Comparison of ENCODE assay signal across 8 mouse cellular contexts in the genomic region with DNA sequence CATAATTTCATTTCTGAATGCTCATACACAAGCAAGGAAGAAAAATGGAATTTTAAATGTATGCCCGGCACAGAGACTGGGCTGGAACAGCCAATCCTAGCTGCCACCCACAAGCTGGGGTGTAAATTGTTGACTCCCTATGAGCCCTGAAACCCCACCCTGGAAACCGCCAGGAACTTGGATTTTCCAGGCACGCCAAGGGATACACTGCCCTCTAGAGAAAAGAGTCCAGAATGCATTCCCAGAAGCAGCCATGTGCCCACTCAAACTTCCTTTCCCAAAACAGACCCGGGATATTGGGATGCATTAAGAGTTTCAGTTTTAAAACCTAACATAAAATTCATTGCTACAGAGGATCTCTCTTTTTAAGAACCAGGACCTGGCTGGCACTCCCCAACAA. TPM values are rescaled to one million over a fixed set of nuclear protein-coding genes. Genes with fewer than 3 reads are reported as not detected.
DNase-seq lines count a peak whose midpoint lies in the region; ATAC-seq lines count a peak whose summit lies in the region.

No protein-coding gene starts in this region.

- H3K27me3 ChIP-seq in forebrain, embryonic 11.5 days (ENCODE audit: control insufficient read depth, insufficient read depth, low read length), result no peaks in the 10 kb centered on the region
- 0 out of 2 replicates have a peak, but pooled peaks cover 4% of the 10 kb centered on the region for H3K27me3 ChIP-seq in forebrain, embryonic 13.5 days
- H3K27me3 ChIP-seq in intestine, embryonic 16.5 days (replicated peaks; ENCODE audit: control insufficient read depth, insufficient read depth, low read length), result no peaks in the 10 kb centered on the region
- H3K27me3 ChIP-seq in limb, embryonic 10.5 days (ENCODE audit: low read depth, poor library complexity, severe bottlenecking), result no peaks in the 10 kb centered on the region

- H3K27ac ChIP-seq in forebrain, embryonic 11.5 days (ENCODE audit: low read depth, low read length), result no peak overlapping the region
- H3K27ac ChIP-seq in forebrain, embryonic 13.5 days, result no peak overlapping the region
- 0 out of 2 replicates have a peak overlapping the region, but pooled peaks have one; percentile 30 for H3K27ac ChIP-seq in intestine, embryonic 16.5 days (ENCODE audit: low read length)
- H3K27ac ChIP-seq in limb, embryonic 10.5 days, result 0 out of 2 replicates have a peak overlapping the region, but pooled peaks have one; percentile 12

- H3K9me3 ChIP-seq in forebrain, embryonic 11.5 days (ENCODE audit: control insufficient read depth, low read length), result no peaks in the 10 kb centered on the region
- H3K9me3 ChIP-seq in forebrain, embryonic 13.5 days (replicated peaks), result no peaks in the 10 kb centered on the region
- no peaks in the 10 kb centered on the region for H3K9me3 ChIP-seq in intestine, embryonic 16.5 days (ENCODE audit: control insufficient read depth, low read length)
- H3K9me3 ChIP-seq in limb, embryonic 10.5 days (replicated peaks), result no peaks in the 10 kb centered on the region

- peak; percentile 59 for DNase-seq in forebrain, embryonic 11.5 days (ENCODE audit: low spot score)
- DNase-seq in adipocyte (ENCODE audit: low spot score), result peak; percentile 86
- peak; percentile 68 for DNase-seq in fibroblast of lung, adult 2 months (ENCODE audit: low read depth)
- DNase-seq in limb, embryonic 10.5 days (ENCODE audit: low spot score), result peak; percentile 56
- peak; percentile 55 for DNase-seq in retina, postnatal 1 day
- DNase-seq in thymus, postnatal 36 days, result no peak

- WGBS in forebrain, embryonic 11.5 days, result 17% methylated on average over 4 of the region's 4 CpGs
- WGBS in forebrain, embryonic 13.5 days, result 18% methylated on average over 4 of the region's 4 CpGs
- WGBS in intestine, embryonic 16.5 days, result 7% methylated on average over 4 of the region's 4 CpGs
- 13% methylated on average over 4 of the region's 4 CpGs for WGBS in limb, embryonic 10.5 days

- no peak overlapping the region for H3K4me3 ChIP-seq in forebrain, embryonic 11.5 days (ENCODE audit: low read depth, low read length)
- H3K4me3 ChIP-seq in forebrain, embryonic 13.5 days, result no peak overlapping the region
- peak overlapping the region; percentile 23 for H3K4me3 ChIP-seq in intestine, embryonic 16.5 days (ENCODE audit: low read length)
- no peak overlapping the region for H3K4me3 ChIP-seq in limb, embryonic 10.5 days

- no peak overlapping the region for H3K4me2 ChIP-seq in forebrain, embryonic 11.5 days (ENCODE audit: low read depth, low read length, severe bottlenecking)
- no peak overlapping the region for H3K4me2 ChIP-seq in forebrain, embryonic 13.5 days
- H3K4me2 ChIP-seq in intestine, embryonic 16.5 days (ENCODE audit: low read depth, low read length), result peak overlapping the region; percentile 64

- H3K36me3 ChIP-seq in forebrain, embryonic 11.5 days (ENCODE audit: control insufficient read depth, insufficient read depth, low read length), result no peaks in the 10 kb centered on the region
- no peaks in the 10 kb centered on the region for H3K36me3 ChIP-seq in forebrain, embryonic 13.5 days (ENCODE audit: poor library complexity, severe bottlenecking)
- H3K36me3 ChIP-seq in intestine, embryonic 16.5 days (ENCODE audit: control insufficient read depth, insufficient read depth, low read length), result no peaks in the 10 kb centered on the region
- no peaks in the 10 kb centered on the region for H3K36me3 ChIP-seq in limb, embryonic 10.5 days

- no peak overlapping the region for H3K9ac ChIP-seq in forebrain, embryonic 11.5 days (ENCODE audit: low read length)
- no peak overlapping the region for H3K9ac ChIP-seq in forebrain, embryonic 13.5 days
- H3K9ac ChIP-seq in intestine, embryonic 16.5 days (ENCODE audit: low read depth, low read length), result peak overlapping the region; percentile 43; the same call in 1 of the 2 replicates

- H3K4me1 ChIP-seq in forebrain, embryonic 11.5 days (replicated peaks; ENCODE audit: control insufficient read depth, insufficient read depth, low read length), result no peaks in the 10 kb centered on the region
- H3K4me1 ChIP-seq in forebrain, embryonic 13.5 days, result peaks cover 8% of the 10 kb centered on the region
- peaks cover 30% of the 10 kb centered on the region for H3K4me1 ChIP-seq in intestine, embryonic 16.5 days (ENCODE audit: control insufficient read depth, insufficient read depth, low read length)
- H3K4me1 ChIP-seq in limb, embryonic 10.5 days, result peaks cover 70% of the 10 kb centered on the region

- ATAC-seq in forebrain, embryonic 11.5 days (replicated peaks; ENCODE audit: low FRiP score), result no peak
- ATAC-seq in forebrain, embryonic 13.5 days, result no peak
- ATAC-seq in intestine, embryonic 16.5 days, result no peak

RNA-seq across cellular contexts. Expression of a gene that starts 3.5 kb away (rescaled TPM):
- polyA plus RNA-seq in forebrain, embryonic 11.5 days (2014; fragmentation: Nextera tagmentation; extraction: Ambion mirVana), result 6.3 and 7.6 TPM in 2 replicates
- polyA plus RNA-seq in forebrain, embryonic 13.5 days (2015; fragmentation: Nextera tagmentation; extraction: Ambion mirVana), result 2.2 and 2.3 TPM in 2 replicates
- 61.9 and 70.6 TPM in 2 replicates for polyA plus RNA-seq in intestine, embryonic 16.5 days (2015; fragmentation: Nextera tagmentation; extraction: Ambion mirVana)
- polyA plus RNA-seq in limb, embryonic 10.5 days (2016; fragmentation: Nextera tagmentation; extraction: Ambion mirVana), result 2.8 and 5.6 TPM in 2 replicates

Comparison
In these comparisons a context has a peak if more than half of its experiments do, and no peak if none do; other contexts are left out.
1. DNase-seq: peak in forebrain, embryonic 11.5 days (single experiment), adipocyte (single experiment), fibroblast of lung, adult 2 months (single experiment), limb, embryonic 10.5 days (single experiment) and retina, postnatal 1 day (single experiment); none in thymus, postnatal 36 days (0 of 2).
2. H3K27ac ChIP-seq: peak in intestine, embryonic 16.5 days (single experiment) and limb, embryonic 10.5 days (single experiment); none in forebrain, embryonic 11.5 days (single experiment) and forebrain, embryonic 13.5 days (single experiment).